15 mouse cellular contexts compared by ENCODE assay signal in the genomic region with DNA sequence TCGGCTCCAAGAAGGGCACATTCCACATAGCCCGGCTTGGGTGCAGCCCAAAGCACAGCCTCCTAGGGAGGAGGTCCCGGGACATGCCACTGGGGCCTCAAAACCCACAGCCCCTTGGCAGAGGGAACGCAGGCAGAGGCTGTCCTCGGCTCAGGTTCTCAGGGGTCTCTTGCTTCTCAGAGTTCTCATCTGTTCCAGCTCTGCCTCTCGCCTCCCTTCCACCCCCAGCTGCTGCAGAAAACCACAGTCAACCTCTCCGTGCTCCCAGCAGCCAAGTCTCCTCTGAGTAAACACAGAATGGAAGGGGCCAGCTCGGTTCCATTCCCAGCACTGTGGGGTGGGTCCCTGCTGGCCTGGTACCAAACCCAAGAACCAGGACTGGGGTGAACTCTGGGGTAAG. TPM values are rescaled to one million over a fixed set of nuclear protein-coding genes. Genes with fewer than 3 reads are reported as not detected.
DNase-seq lines count a peak whose midpoint lies in the region; ATAC-seq and TF ChIP-seq lines count a peak whose summit lies in the region.
"Had no signal": no experiment of that assay in that cellular context is flagged by ENCODE, and none has a peak within 500 bp of the region (broad histone marks: within the 10 kb centered on the region; RNA-seq: fewer than 3 reads in every experiment).

No protein-coding gene starts in this region.

- no peak overlapping the region for H3K9ac ChIP-seq in heart, embryonic 12.5 days
- no peak overlapping the region for H3K9ac ChIP-seq in lung, embryonic 16.5 days (ENCODE audit: low read length)
- H3K9ac ChIP-seq in stomach, postnatal 0 days (ENCODE audit: low read length) = no peak overlapping the region; the same call in 1 of the 2 replicates
- H3K9ac ChIP-seq: liver, postnatal 0 days; midbrain, embryonic 15.5 days had no signal

- ATAC-seq in heart, embryonic 12.5 days (ENCODE audit: insufficient number of reproducible peaks, low FRiP score) = no peak
- peak; percentile 74 for ATAC-seq in lung, embryonic 16.5 days (ENCODE audit: low read depth)
- ATAC-seq in stomach, postnatal 0 days (ENCODE audit: low FRiP score, low TSS enrichment) = peak; percentile 41; the same call in 1 of the 2 replicates
- ATAC-seq in activated CD4-positive, CD25-positive, alpha-beta regulatory T cell, adult 4 months = no peak
- ATAC-seq: CD4-positive, CD25-positive, alpha-beta regulatory T cell, adult 4 months; liver, postnatal 0 days; midbrain, embryonic 15.5 days had no signal

- no peak for TF ChIP-seq CTCF in stomach, postnatal 0 days (IDR thresholded peaks at IDR 0.05; ENCODE audit: low read depth)

- H3K36me3 ChIP-seq in heart, embryonic 12.5 days = no peaks in the 10 kb centered on the region
- no peaks in the 10 kb centered on the region for H3K36me3 ChIP-seq in lung, embryonic 16.5 days (ENCODE audit: control insufficient read depth, insufficient read depth, low read length)
- H3K36me3 ChIP-seq in limb, embryonic 10.5 days = no peaks in the 10 kb centered on the region
- no peaks in the 10 kb centered on the region for H3K36me3 ChIP-seq in stomach, postnatal 0 days (ENCODE audit: control insufficient read depth, insufficient read depth, low read length)
- H3K36me3 ChIP-seq: midbrain, embryonic 15.5 days had no signal

- no peaks in the 10 kb centered on the region for H3K9me3 ChIP-seq in heart, embryonic 12.5 days (replicated peaks)
- H3K9me3 ChIP-seq in lung, embryonic 16.5 days (ENCODE audit: control insufficient read depth, low read length) = no peaks in the 10 kb centered on the region
- H3K9me3 ChIP-seq in limb, embryonic 10.5 days (replicated peaks) = no peaks in the 10 kb centered on the region
- H3K9me3 ChIP-seq in stomach, postnatal 0 days (ENCODE audit: control insufficient read depth, low read length) = no peaks in the 10 kb centered on the region
- H3K9me3 ChIP-seq: midbrain, embryonic 15.5 days had no signal

- peaks cover 28% of the 10 kb centered on the region; the same call in 1 of the 2 replicates for H3K27me3 ChIP-seq in heart, embryonic 12.5 days (replicated peaks)
- no peaks in the 10 kb centered on the region for H3K27me3 ChIP-seq in lung, embryonic 16.5 days (ENCODE audit: control insufficient read depth, insufficient read depth, low read depth, low read length)
- no peaks in the 10 kb centered on the region for H3K27me3 ChIP-seq in limb, embryonic 10.5 days (ENCODE audit: low read depth, poor library complexity, severe bottlenecking)
- no peaks in the 10 kb centered on the region for H3K27me3 ChIP-seq in stomach, postnatal 0 days (ENCODE audit: control insufficient read depth, insufficient read depth, low read length)
- H3K27me3 ChIP-seq: midbrain, embryonic 15.5 days had no signal

- peaks cover 9% of the 10 kb centered on the region for H3K4me1 ChIP-seq in heart, embryonic 12.5 days (replicated peaks)
- peaks cover 12% of the 10 kb centered on the region for H3K4me1 ChIP-seq in lung, embryonic 16.5 days (replicated peaks; ENCODE audit: control insufficient read depth, insufficient read depth, low read length)
- H3K4me1 ChIP-seq in limb, embryonic 10.5 days = peaks cover 71% of the 10 kb centered on the region
- H3K4me1 ChIP-seq in stomach, postnatal 0 days (replicated peaks; ENCODE audit: control insufficient read depth, insufficient read depth) = no peaks in the 10 kb centered on the region
- H3K4me1 ChIP-seq: midbrain, embryonic 15.5 days had no signal

- WGBS in heart, embryonic 12.5 days = 44% methylated on average over 8 of the region's 8 CpGs
- WGBS in lung, embryonic 16.5 days = 21% methylated on average over 8 of the region's 8 CpGs
- WGBS in limb, embryonic 10.5 days = 51% methylated on average over 8 of the region's 8 CpGs
- 30% methylated on average over 8 of the region's 8 CpGs for WGBS in stomach, postnatal 0 days

- TF ChIP-seq EP300 in stomach, postnatal 0 days (optimal IDR thresholded peaks at IDR 0.05) = no peak

- H3K4me2 ChIP-seq in heart, embryonic 12.5 days = no peak overlapping the region
- H3K4me2 ChIP-seq in lung, embryonic 16.5 days (ENCODE audit: low read depth, low read length) = no peak overlapping the region
- H3K4me2 ChIP-seq in stomach, postnatal 0 days (replicated peaks; ENCODE audit: low read depth) = no peak overlapping the region; the same call in 1 of the 2 replicates
- H3K4me2 ChIP-seq: midbrain, embryonic 15.5 days had no signal

- DNase-seq in heart, adult 11 months = peak; percentile 90
- DNase-seq in lung, postnatal 25 days (ENCODE audit: low spot score) = no peak
- no peak for DNase-seq in limb, embryonic 10.5 days (ENCODE audit: low spot score)
- no peak for DNase-seq in stomach, postnatal 0 days (ENCODE audit: low spot score)
- no peak for DNase-seq in adrenal gland, adult 2 months
- DNase-seq: cerebellum, adult 8-10 months; heart, postnatal 4 days; kidney, postnatal 25 days; liver, postnatal 0 days; right cerebral cortex, postnatal 14 days had no signal

- no peak overlapping the region for H3K4me3 ChIP-seq in heart, embryonic 12.5 days
- no peak overlapping the region for H3K4me3 ChIP-seq in lung, embryonic 16.5 days (ENCODE audit: low read length)
- no peak overlapping the region for H3K4me3 ChIP-seq in limb, embryonic 10.5 days
- H3K4me3 ChIP-seq in stomach, postnatal 0 days (ENCODE audit: low read depth, low read length) = no peak overlapping the region; the same call in 1 of the 2 replicates
- H3K4me3 ChIP-seq: midbrain, embryonic 15.5 days had no signal

- no peak overlapping the region for H3K27ac ChIP-seq in heart, embryonic 12.5 days (ENCODE audit: poor library complexity, severe bottlenecking)
- peak overlapping the region; percentile 84 for H3K27ac ChIP-seq in lung, embryonic 16.5 days (ENCODE audit: low read length)
- peak overlapping the region; percentile 67 for H3K27ac ChIP-seq in limb, embryonic 10.5 days
- H3K27ac ChIP-seq in stomach, postnatal 0 days (replicated peaks) = peak overlapping the region; percentile 78
- H3K27ac ChIP-seq: midbrain, embryonic 15.5 days had no signal

RNA-seq across cellular contexts. Expression of a gene that starts 25.3 kb away (rescaled TPM):
- 10.0 and 10.8 TPM in 2 replicates for polyA plus RNA-seq in heart, embryonic 12.5 days (2016; fragmentation: Nextera tagmentation; extraction: Ambion mirVana)
- polyA plus RNA-seq in lung, embryonic 16.5 days (2015; fragmentation: Nextera tagmentation; extraction: Ambion mirVana) = 9.5 and 11.0 TPM in 2 replicates
- 11.1 and 13.9 TPM in 2 replicates for polyA plus RNA-seq in limb, embryonic 10.5 days (2016; fragmentation: Nextera tagmentation; extraction: Ambion mirVana)
- 5.1 and 5.4 TPM in 2 replicates for polyA plus RNA-seq in stomach, postnatal 0 days (2015; fragmentation: Nextera tagmentation; extraction: Ambion mirVana)
- polyA plus RNA-seq in activated CD4-positive, CD25-positive, alpha-beta regulatory T cell, adult 4 months (2017; shearing (Covaris generic)) = 10 to 100 TPM; 14.6 to 17.4 TPM
- total RNA-seq in adrenal gland, adult 2 months (2021) = 10 to 100 TPM; 31.5 to 34.3 TPM
- 14.1 and 17.0 TPM in 2 replicates for polyA plus RNA-seq in adrenal gland, adult 2 months (2012; rRNA removed)

Comparison
In these comparisons a context has a peak if more than half of its experiments do, and no peak if none do; other contexts are left out.
1. ATAC-seq: peak in lung, embryonic 16.5 days (single experiment) and stomach, postnatal 0 days (single experiment); none in heart, embryonic 12.5 days (single experiment) and activated CD4-positive, CD25-positive, alpha-beta regulatory T cell, adult 4 months (single experiment).